Mouse (Mus musculus): ENCODE measurements around the gene Cds2.

- no peak for TF ChIP-seq CTCF (IDR thresholded peaks at IDR 0.05; ENCODE audit: low read depth, low read length)
- no peak for TF ChIP-seq POLR2A (IDR thresholded peaks at IDR 0.05; ENCODE audit: extremely low read depth, insufficient read depth, low read length)
Measured at GRCm38 (mm10) chr2:132323541-132323940, 60.6 kb downstream of the Cds2 start.
